Mouse (Mus musculus) lung, postnatal 10 days (tissue): ENCODE results near the gene Rdm1.
"Not testable (repeated sequence)": the region's sequence is repeated elsewhere in the genome, so short reads cannot be mapped to it uniquely, and the experiment has no call there.

Experiments used
- DNase-seq: peaks from one replicate; pipeline ENCODE4 v3.0.0; 2021

Gene Rdm1

DNA sequence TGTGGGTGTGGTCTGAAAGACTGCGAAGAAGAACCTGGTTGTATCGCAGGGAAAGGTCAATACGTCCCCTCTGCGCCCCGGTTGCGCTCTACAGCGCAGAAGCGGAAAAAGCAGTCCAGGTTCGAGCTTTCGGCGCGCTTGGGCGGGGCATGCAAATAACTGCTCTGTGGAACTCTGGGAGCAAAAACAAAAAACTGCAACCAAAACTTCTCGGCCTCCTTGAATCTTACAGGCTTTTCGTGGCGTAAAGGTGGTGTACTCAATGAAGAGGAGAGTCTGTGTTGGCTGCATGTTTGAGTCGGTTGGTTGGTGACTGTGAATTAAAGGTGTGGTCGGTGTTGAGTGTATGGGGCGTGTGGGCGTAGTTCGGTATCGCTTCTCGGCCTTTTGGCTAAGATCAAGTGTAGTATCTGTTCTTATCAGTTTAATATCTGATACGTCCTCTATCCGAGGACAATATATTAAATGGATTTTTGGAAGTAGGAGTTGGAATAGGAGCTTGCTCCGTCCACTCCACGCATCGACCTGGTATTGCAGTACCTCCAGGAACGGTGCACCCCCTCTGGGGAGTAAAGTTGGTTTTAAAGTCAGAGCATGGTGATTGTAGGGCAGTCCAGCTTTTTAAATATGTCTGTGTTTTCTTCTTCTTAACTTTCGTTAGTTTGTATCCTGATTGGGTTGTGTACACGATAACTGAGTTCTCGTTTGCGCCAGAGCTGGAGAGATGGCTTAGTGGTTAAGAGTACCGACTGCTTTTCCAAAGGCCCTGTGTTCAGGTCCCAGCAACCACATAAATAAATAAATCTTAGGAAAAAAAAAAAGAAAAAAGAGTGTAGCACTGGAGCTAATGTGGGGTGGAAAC, at the start of gene Rdm1:
Rdm1 (plus strand) TSS at position 201 of the 862 bp plus-strand sequence.
- peak; percentile 89 for DNase-seq

DNA sequence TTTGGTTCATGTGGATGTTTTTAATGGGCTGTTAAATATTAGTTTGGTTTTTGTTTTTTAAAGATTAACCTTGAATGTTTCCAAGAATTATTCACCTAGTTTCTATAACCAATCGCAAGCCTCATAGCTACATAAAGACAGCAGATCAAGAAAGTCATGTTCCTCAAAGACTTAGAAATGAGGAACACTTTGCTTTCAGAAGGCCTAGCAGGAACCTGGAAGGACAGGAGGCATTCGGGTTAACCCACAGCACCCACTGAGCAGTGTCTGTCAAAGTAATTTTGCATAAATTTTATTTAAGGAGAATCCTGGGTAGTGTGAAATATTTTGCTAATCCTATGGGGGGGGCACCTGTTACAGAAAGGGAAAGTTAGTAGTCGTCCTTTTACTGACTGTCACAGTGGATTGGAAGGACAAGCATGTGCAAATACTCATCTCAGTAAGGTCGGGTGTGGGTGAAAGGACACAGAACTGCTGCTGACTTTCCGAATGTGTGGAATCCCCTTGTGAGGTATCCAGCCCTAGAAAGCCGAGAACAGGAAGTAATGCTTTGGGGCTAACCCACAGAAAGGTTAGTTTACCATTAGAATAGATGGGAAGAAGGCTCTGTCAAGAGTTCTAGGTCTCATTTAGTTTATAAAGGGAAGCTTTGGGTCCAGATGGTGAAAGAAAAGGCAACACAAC, 45.8 kb upstream of the Rdm1 start:
- no peak for DNase-seq

- peak; percentile 75 for DNase-seq
Measured at GRCm38 (mm10) chr11:101582054-101583035, 44.6 kb upstream of the Rdm1 start, which contains the start of gene Tmem106a. Gene Tmem106a (plus strand): TSS chr11:101582242.

DNA sequence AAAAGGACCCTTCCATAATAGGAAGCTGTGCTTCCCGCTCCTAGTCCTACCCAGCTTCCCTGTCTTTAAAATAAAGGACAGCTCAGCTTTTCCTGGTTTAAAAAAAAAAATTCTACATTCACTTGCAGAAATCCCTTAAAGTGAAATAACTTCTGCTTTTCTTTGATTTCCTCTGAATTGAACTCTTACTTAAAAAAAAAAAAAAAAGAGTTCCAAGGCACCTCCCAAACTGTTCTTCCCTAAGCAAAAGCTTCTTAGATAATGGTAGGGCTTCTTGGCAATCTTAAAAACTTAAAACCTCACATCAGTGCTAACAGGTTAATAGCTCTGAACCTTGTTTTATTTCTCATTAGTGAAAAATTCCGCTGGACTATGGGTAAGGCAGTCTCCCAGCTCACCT, 43.8 kb upstream of the Rdm1 start:
- no peak for DNase-seq

DNA sequence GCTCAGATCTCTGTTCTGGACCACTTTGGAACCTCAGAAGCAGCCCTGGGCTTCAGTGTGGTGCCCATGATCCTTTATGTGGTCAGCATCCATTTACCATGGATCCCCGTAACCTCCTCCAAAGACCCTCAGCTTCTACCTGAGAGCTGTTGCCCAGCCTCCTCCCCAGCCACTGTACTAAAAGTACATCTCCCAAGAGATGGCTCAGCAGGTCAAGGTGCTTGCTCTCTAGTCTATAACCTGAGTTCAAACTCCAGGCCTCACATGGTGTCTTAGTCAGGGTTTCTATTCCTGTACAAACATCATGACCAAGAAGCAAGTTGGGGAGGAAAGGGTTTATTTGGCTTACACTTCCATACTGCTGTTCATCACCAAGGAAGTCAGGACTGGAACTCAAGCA, 42.0 kb upstream of the Rdm1 start:
- DNase-seq = not testable (repeated sequence)

DNA sequence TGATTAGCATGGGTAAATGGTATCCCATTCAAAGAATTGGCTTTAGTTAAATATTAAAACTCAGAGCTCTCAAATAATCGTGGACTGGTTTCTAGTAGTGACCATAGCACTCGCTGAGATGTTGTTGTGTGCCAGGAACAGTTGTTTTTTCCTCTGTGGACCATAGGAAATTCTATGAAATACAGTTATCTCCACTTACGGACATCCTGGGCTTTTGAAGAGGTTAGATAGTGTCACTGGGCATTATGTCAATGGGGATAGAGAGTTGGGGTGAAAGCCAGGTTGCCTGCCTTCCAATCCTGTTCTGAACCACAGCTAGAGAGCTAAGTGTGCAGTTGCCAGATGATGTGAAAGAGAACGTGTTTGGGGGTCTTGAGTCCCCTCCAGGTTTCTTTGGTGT, 41.2 kb upstream of the Rdm1 start:
- no peak for DNase-seq

DNA sequence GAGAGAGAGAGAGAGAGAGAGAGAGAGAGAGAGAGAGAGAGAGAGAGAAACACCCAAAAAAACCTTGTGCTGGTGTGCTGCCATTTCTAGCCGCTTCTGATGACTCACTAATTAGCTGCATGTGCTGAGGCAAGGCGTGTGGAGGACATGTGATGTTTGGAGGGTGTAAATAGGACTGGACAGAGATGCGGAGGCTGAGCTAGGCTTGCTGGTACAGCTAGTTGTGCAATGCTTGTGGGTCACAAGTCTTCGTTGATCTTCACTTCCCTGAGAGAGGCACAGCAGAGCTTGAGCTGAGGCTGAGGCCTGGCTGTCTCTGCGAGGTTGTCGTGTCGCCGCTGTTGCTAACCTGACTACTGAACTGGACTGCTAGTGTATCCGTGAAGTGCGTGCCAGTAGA, 39.3 kb upstream of the Rdm1 start:
- DNase-seq = no peak

- no peak for DNase-seq
Measured at GRCm38 (mm10) chr11:101588868-101589267, 38.1 kb upstream of the Rdm1 start.

DNA sequence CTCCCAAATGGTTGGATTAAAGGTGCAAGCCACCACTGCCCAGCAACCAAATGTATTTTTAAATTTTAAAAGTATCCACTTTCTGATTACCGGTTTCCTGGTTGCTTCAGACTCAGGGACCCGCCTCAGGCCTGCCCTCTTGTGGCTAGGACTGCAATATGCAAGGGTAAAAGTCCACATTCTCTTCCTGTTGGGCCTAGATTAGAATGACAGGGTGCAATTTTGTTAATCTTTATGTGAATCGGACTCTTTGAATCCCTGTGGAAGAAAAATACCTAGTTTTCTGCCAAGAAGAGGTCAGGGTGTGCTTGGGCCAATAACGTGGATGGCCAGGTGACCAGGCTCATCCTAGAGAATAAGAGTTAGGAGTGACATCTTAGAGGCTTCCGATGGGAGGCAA, 37.6 kb upstream of the Rdm1 start:
- peak; percentile 69 for DNase-seq

DNA sequence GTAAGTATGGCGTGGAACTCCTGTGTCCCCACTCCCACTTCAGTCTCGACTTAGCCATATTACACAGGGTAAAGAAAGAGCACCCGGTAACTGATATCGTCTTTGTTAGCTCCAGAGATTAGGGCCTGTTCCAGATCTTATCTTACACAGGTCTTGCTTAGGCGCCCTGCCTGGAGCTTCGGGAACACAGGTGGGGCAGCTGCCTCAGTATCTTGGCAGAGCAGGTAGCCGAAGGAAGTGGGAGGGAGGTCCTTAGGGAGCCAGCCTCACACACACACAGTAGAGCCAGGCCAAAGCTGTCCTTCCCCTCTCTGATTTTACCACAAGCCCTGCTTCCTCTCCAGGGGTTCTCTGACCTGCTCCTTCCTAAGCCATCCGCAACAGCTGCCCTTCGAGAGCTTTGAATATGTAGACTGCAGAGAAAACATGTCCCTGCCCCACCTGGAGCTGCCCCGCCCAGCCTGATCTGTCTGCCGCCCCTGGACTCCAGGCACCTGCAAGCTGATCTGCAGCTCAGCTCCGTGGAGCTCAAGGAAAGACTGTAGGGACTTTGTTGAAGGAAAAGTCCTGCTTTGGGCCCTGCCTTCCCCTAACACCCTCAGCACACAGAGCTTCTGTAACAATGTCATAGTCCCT, 36.9 kb upstream of the Rdm1 start:
- no peak for DNase-seq

- no peak for DNase-seq
Measured at GRCm38 (mm10) chr11:101599156-101599555, 27.8 kb upstream of the Rdm1 start, which contains the start of gene Gm11634. Gene Gm11634 (minus strand): TSS chr11:101599256.

- DNase-seq = peak; percentile 79
Measured at GRCm38 (mm10) chr11:101602491-101602890, 24.5 kb upstream of the Rdm1 start.

DNA sequence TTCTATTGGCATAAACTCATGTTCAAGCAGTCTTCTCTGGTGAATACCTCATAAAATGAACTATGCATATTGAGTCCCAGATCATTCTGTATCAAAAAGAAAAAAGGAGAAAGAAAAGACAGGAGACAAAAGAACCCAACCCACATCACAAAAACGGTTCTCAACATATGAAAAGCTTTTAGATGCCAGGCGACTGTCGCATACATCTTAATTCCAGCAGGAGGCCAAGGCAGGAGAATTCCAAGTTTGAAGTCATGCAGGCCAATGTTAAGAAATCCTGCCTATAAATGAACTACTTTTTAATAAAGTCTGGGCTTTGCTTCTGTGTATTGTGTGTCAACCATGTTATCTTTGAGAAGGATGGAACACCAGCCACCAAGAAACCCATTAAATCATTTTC, 22.9 kb upstream of the Rdm1 start:
- DNase-seq = no peak

- peak; percentile 86 for DNase-seq
Measured at GRCm38 (mm10) chr11:101604531-101605453, 22.2 kb upstream of the Rdm1 start.

DNA sequence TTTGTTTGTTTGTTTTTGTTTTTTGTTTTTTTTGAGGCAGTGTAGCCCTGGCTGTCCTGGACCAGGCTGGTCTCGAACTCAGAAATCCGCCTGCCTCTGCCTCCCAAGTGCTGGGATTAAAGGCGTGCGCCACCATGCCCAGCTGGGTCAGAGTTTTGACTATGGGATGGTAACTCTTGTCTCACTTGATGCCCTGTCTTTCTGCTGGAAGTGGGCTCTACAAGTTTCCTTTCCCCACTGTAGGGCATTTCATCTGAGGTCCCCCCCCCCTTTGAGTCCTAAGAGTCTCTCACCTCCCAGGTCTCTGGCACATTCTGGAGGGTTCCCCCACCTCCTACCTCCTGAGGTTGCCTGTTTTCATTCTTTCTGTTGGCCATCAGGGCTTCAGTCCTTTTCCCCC, 19.9 kb upstream of the Rdm1 start:
- DNase-seq = not testable (repeated sequence)

- DNase-seq = no peak
Measured at GRCm38 (mm10) chr11:101610445-101610844, 16.6 kb upstream of the Rdm1 start.

DNA sequence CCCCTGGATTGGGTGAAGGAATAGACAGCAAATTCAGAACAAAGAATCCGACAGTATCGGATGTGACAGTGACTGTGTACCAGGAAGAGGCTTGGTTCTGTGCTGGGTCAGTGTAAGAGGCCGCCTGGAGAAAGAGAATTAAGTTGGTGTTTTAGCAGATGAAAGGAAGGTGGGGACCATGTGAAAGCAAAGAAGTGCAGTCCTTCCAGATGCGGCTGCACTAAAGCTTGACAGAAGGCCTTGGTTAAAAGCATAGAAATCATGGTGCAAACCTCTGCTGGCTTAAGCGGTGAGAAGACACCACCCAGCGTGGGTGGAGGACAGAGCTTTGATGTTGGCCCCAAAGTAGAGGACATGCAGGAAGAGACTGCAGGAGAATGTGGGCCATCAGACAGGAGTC, 13.4 kb upstream of the Rdm1 start:
- DNase-seq = no peak

DNA sequence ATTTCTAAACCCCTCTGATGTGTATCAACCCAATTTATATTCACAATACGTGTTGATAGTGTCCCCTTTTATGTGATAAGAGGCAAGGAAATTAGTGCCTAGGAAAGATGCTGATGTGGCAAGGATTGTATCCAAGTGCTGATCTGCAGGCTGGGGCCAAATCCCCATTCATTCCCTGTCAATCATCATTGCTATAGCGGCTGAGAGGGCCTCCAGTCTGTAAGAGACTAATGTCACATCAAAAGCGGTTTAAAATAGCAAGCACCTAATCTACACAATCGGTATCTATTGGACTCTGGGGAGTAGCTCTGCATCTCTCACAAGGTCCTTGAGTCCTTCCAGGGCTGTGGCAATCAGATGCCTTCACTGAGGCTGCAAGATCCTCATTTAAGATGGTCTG, 12.9 kb upstream of the Rdm1 start:
- no peak for DNase-seq

DNA sequence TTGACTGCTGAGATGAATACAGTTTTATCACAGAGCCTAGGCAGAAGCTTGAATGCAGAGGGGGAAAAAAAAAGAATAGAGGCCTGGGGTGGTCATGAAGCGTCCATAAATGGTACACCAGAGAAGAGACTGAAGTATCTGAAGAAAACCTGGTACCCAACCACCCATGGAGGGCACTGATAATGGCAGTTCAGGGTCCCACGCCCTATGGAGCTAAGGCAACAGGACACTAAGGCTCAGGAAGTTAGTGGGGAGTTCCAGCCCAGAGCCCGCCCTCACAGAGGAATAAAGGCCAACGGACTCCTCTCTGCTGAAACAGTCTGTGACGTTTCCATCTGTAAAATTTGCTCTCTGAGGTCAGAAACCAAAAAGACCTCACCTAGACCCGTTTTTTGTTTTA, 11.6 kb upstream of the Rdm1 start:
- DNase-seq = no peak

DNA sequence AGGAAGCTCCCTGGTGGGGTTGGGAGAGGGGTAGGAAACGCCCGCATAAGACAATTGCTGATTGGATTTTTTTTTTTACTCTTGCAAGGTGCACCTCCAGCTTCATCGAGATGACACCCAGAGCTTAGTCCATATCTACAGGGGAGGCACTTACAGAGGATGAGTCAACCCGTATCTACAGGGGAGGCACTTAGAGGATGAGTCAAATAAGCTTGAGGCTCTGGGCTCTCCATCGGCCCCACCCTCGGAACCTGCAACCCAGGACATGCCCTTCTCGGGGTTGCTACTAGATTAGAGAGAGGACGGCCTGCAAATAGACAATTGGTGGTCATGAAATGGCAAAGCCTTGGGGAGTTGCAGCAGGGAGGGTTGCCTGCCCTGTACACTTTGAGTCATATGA, 10.9 kb upstream of the Rdm1 start:
- DNase-seq = no peak
